ENCODE assay signal across 8 mouse cellular contexts in the genomic region with DNA sequence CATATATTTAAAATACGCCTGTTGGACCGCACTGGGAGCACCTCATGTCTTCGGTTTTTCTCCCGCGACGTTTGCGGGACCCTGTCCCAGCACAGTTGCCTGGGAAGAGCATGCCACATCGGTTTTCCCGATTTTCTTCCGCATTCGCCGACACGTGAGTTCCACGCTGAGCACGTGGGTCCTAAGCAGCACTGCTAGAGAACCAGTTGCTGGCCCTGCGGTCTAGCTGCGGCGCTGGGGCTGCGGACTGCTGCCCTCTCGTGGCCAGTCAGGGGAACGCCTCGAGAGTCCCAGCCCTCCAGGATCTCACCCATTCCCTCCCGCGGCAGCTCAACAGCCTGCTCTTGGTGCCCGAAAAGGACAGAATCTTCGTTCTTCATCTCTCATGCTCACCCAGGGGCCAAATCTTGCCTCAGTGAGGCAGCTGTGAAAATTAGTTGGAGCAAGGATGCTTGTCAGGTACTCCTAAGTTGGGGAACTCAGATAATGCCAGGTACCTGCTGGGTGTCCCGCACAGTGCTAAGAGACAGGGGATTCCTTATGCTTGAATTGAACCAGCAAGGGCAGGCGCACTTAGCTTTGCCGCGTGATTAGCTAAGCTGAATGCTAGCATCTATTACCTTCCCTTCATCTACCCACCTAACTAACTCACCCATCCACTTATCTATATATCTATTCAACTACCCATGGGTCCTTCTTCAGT. TPM values are rescaled to one million over a fixed set of nuclear protein-coding genes. Genes with fewer than 3 reads are reported as not detected.
A peak's percentile ranks its signal among the peaks of the same experiment; 100 is the strongest.
DNase-seq lines count a peak whose midpoint lies in the region; ATAC-seq and TF ChIP-seq lines count a peak whose summit lies in the region.

No protein-coding gene starts in this region.

- 9% methylated on average over 27 of the region's 30 CpGs for WGBS in embryonic facial prominence, embryonic 14.5 days
- 9% methylated on average over 30 of the region's 30 CpGs for WGBS in kidney, embryonic 14.5 days
- 10% methylated on average over 30 of the region's 30 CpGs for WGBS in liver, adult 2 months

- H3K9me3 ChIP-seq in embryonic facial prominence, embryonic 14.5 days (ENCODE audit: control insufficient read depth, low read length) = no peaks in the 10 kb centered on the region
- H3K9me3 ChIP-seq in kidney, embryonic 14.5 days (ENCODE audit: control insufficient read depth, low read length) = no peaks in the 10 kb centered on the region

- peak; percentile 92 for ATAC-seq in embryonic facial prominence, embryonic 14.5 days (ENCODE audit: low read depth)
- peak; percentile 87 for ATAC-seq in kidney, embryonic 14.5 days (ENCODE audit: low FRiP score, low TSS enrichment)

- peaks cover 14% of the 10 kb centered on the region for H3K4me1 ChIP-seq in embryonic facial prominence, embryonic 14.5 days (ENCODE audit: control insufficient read depth, insufficient read depth, low read length)
- H3K4me1 ChIP-seq in kidney, embryonic 14.5 days (ENCODE audit: control insufficient read depth, insufficient read depth, low read length) = peaks cover 5% of the 10 kb centered on the region
- peaks cover 6% of the 10 kb centered on the region for H3K4me1 ChIP-seq in liver, adult 2 months (ENCODE audit: control insufficient read depth, insufficient read depth, low read length)

- peak; percentile 98 for TF ChIP-seq CTCF in liver, adult 2 months (IDR thresholded peaks at IDR 0.05; ENCODE audit: low read depth, low read length)

- no peak overlapping the region for H3K27ac ChIP-seq in embryonic facial prominence, embryonic 14.5 days (replicated peaks; ENCODE audit: low read depth, low read length)
- no peak overlapping the region for H3K27ac ChIP-seq in kidney, embryonic 14.5 days (ENCODE audit: low read depth, low read length)
- H3K27ac ChIP-seq in liver, adult 2 months (replicated peaks; ENCODE audit: insufficient read depth, low read depth, low read length) = no peak overlapping the region

- H3K27me3 ChIP-seq in embryonic facial prominence, embryonic 14.5 days (replicated peaks; ENCODE audit: control insufficient read depth, insufficient read depth, low read length) = no peaks in the 10 kb centered on the region
- H3K27me3 ChIP-seq in kidney, embryonic 14.5 days (ENCODE audit: control insufficient read depth, insufficient read depth, low read length) = peaks cover 7% of the 10 kb centered on the region; the same call in 1 of the 2 replicates
- H3K27me3 ChIP-seq in liver, adult 2 months (ENCODE audit: control insufficient read depth, insufficient read depth, low read length) = no peaks in the 10 kb centered on the region
- no peaks in the 10 kb centered on the region for H3K27me3 ChIP-seq in myocyte (ENCODE audit: control insufficient read depth, insufficient read depth, insufficient read length)
- H3K27me3 ChIP-seq in splenic B cell, adult 2 months (ENCODE audit: control insufficient read depth, insufficient read depth, low read length, poor library complexity, severe bottlenecking) = no peaks in the 10 kb centered on the region

- H3K79me2 ChIP-seq in liver, adult 2 months (ENCODE audit: control insufficient read depth, insufficient read depth, low read length) = no peaks in the 10 kb centered on the region
- no peaks in the 10 kb centered on the region for H3K79me2 ChIP-seq in myocyte (ENCODE audit: control insufficient read depth, insufficient read depth)

- H3K4me3 ChIP-seq in embryonic facial prominence, embryonic 14.5 days (ENCODE audit: low read depth, low read length) = peak overlapping the region; percentile 47
- peak overlapping the region; percentile 40 for H3K4me3 ChIP-seq in kidney, embryonic 14.5 days (ENCODE audit: low read length)
- peak overlapping the region; percentile 3 for H3K4me3 ChIP-seq in liver, adult 2 months (ENCODE audit: insufficient read depth, low read depth, low read length)
- H3K4me3 ChIP-seq in myocyte = peak overlapping the region; percentile 40

- no peak for TF ChIP-seq POLR2A in liver, adult 2 months (IDR thresholded peaks at IDR 0.05; ENCODE audit: extremely low read depth, insufficient read depth, low read length)
- TF ChIP-seq POLR2A in myocyte (IDR thresholded peaks at IDR 0.05; ENCODE audit: insufficient read length, low read depth) = peak; percentile 32

- H3K36me3 ChIP-seq in embryonic facial prominence, embryonic 14.5 days (ENCODE audit: control insufficient read depth, insufficient read depth, low read length) = no peaks in the 10 kb centered on the region
- H3K36me3 ChIP-seq in kidney, embryonic 14.5 days (ENCODE audit: control insufficient read depth, insufficient read depth, low read length) = no peaks in the 10 kb centered on the region
- H3K36me3 ChIP-seq in liver, adult 2 months (ENCODE audit: control insufficient read depth, insufficient read depth, low read length) = no peaks in the 10 kb centered on the region
- H3K36me3 ChIP-seq in myocyte (ENCODE audit: control insufficient read depth, insufficient read depth) = no peaks in the 10 kb centered on the region
- H3K36me3 ChIP-seq in splenic B cell, adult 2 months (ENCODE audit: control insufficient read depth, insufficient read depth, low read length, poor library complexity, severe bottlenecking) = no peaks in the 10 kb centered on the region

- H3K4me2 ChIP-seq in embryonic facial prominence, embryonic 14.5 days (ENCODE audit: low read depth, low read length) = peak overlapping the region; percentile 79
- peak overlapping the region; percentile 43 for H3K4me2 ChIP-seq in kidney, embryonic 14.5 days (replicated peaks; ENCODE audit: low read depth, low read length)
- peak overlapping the region; percentile 91 for H3K4me2 ChIP-seq in myocyte (ENCODE audit: low read depth)

- no peak overlapping the region for H3ac ChIP-seq in myocyte (ENCODE audit: control insufficient read depth, insufficient read length)

- peak overlapping the region; percentile 58 for H3K9ac ChIP-seq in embryonic facial prominence, embryonic 14.5 days (ENCODE audit: low read depth, low read length)
- peak overlapping the region; percentile 12; the same call in 1 of the 2 replicates for H3K9ac ChIP-seq in kidney, embryonic 14.5 days (ENCODE audit: low read depth, low read length)
- no peak overlapping the region for H3K9ac ChIP-seq in liver, adult 2 months (ENCODE audit: low read depth, low read length)

- peak; percentile 90 for DNase-seq in 416B (ENCODE audit: low read depth)
- peak; percentile 63 to 70 for DNase-seq in adrenal gland, postnatal 4 days (ENCODE audit: low spot score in 2 of 2)
- DNase-seq in embryonic facial prominence, embryonic 14.5 days (ENCODE audit: low spot score) = peak; percentile 95
- DNase-seq in heart, adult 9 months (ENCODE audit: low spot score in 2 of 2) = peak; percentile 85
- peak; percentile 77 for DNase-seq in liver, adult 2 months (ENCODE audit: extremely low read depth, low read depth, low spot score)
- peak; percentile 89 for DNase-seq in splenic B cell, adult 2 months (ENCODE audit: low read depth, low spot score)

TF ChIP-seq in myocyte, 11 proteins besides CTCF, POLR2A, EP300 and RAD21 (continues in another document):
- TF ChIP-seq TCF12 (IDR thresholded peaks at IDR 0.05; ENCODE audit: insufficient read depth, poor library complexity, severe bottlenecking) (no peak), MYOG (IDR thresholded peaks at IDR 0.05; ENCODE audit: control insufficient read depth in 1 of 3, insufficient read depth in 1 of 3, insufficient read length in 2 of 3, low read depth in 2 of 3) (peak; percentile 17 to 88 (median 74)), TCF3 (IDR thresholded peaks at IDR 0.05; ENCODE audit: insufficient read length, low read depth) (no peak), CEBPB (IDR thresholded peaks at IDR 0.05; ENCODE audit: insufficient read depth, poor library complexity, severe bottlenecking) (no peak), SRF (IDR thresholded peaks at IDR 0.05; ENCODE audit: control insufficient read depth, insufficient read length, low read depth) (no peak), USF1 (IDR thresholded peaks at IDR 0.05; ENCODE audit: low read depth) (peak; percentile 96)

RNA-seq across cellular contexts. Expression of a gene that starts 30.7 kb away (rescaled TPM):
- total RNA-seq in adrenal gland, postnatal 4 days (2021) = 10 to 100 TPM; 11.8 to 12.2 TPM
- 3.0 and 4.7 TPM in 2 replicates for polyA plus RNA-seq in embryonic facial prominence, embryonic 14.5 days (2014; fragmentation: Nextera tagmentation; extraction: Ambion mirVana)
- polyA plus RNA-seq in kidney, embryonic 14.5 days (2014; fragmentation: Nextera tagmentation; extraction: Ambion mirVana) = 6.9 and 11.2 TPM in 2 replicates
- 0.47 and 0.55 TPM in 2 replicates for total RNA-seq in liver, adult 2 months (2014; rRNA removed)
- 0.45 and 0.50 TPM in 2 replicates for polyA plus RNA-seq in liver, adult 2 months (2012; rRNA removed)
- polyA plus RNA-seq in myocyte (2012; fragmentation: generic; extraction: Trizol) = 15.4 TPM

RNA-seq across cellular contexts. Expression of a gene that starts 41.4 kb away (rescaled TPM):
- total RNA-seq in adrenal gland, postnatal 4 days (2021) = not detected
- polyA plus RNA-seq in embryonic facial prominence, embryonic 14.5 days (2014; fragmentation: Nextera tagmentation; extraction: Ambion mirVana) = 7.4 and 7.9 TPM in 2 replicates
- polyA plus RNA-seq in kidney, embryonic 14.5 days (2014; fragmentation: Nextera tagmentation; extraction: Ambion mirVana) = not detected in 2 replicates
- not detected in 2 replicates for total RNA-seq in liver, adult 2 months (2014; rRNA removed)
- polyA plus RNA-seq in liver, adult 2 months (2012; rRNA removed) = not detected in 2 replicates
- 1.4 TPM for polyA plus RNA-seq in myocyte (2012; fragmentation: generic; extraction: Trizol)

RNA-seq across cellular contexts. Expression of a gene that starts 46.7 kb away (rescaled TPM):
- 10 to 100 TPM; 32.0 to 33.4 TPM for total RNA-seq in adrenal gland, postnatal 4 days (2021)
- 10.0 and 12.0 TPM in 2 replicates for polyA plus RNA-seq in embryonic facial prominence, embryonic 14.5 days (2014; fragmentation: Nextera tagmentation; extraction: Ambion mirVana)
- 6.0 TPM in 2 replicates for polyA plus RNA-seq in kidney, embryonic 14.5 days (2014; fragmentation: Nextera tagmentation; extraction: Ambion mirVana)
- 4.2 and 5.6 TPM in 2 replicates for total RNA-seq in liver, adult 2 months (2014; rRNA removed)
- 22.0 and 35.0 TPM in 2 replicates for polyA plus RNA-seq in liver, adult 2 months (2012; rRNA removed)
- 9.6 TPM for polyA plus RNA-seq in myocyte (2012; fragmentation: generic; extraction: Trizol)

RNA-seq across cellular contexts. Expression of a gene that starts 53.2 kb away (rescaled TPM):
- total RNA-seq in adrenal gland, postnatal 4 days (2021) = 100 to 1,000 TPM; 127 to 132 TPM
- 142 and 148 TPM in 2 replicates for polyA plus RNA-seq in embryonic facial prominence, embryonic 14.5 days (2014; fragmentation: Nextera tagmentation; extraction: Ambion mirVana)
- 164 and 182 TPM in 2 replicates for polyA plus RNA-seq in kidney, embryonic 14.5 days (2014; fragmentation: Nextera tagmentation; extraction: Ambion mirVana)
- total RNA-seq in liver, adult 2 months (2014; rRNA removed) = 19.6 and 21.4 TPM in 2 replicates
- 126 and 129 TPM in 2 replicates for polyA plus RNA-seq in liver, adult 2 months (2012; rRNA removed)
- polyA plus RNA-seq in myocyte (2012; fragmentation: generic; extraction: Trizol) = 169 TPM

RNA-seq across cellular contexts. Expression of a gene that starts 54.9 kb away (rescaled TPM):
- total RNA-seq in adrenal gland, postnatal 4 days (2021) = 10 to 100 TPM; 29.7 to 37.1 TPM
- polyA plus RNA-seq in embryonic facial prominence, embryonic 14.5 days (2014; fragmentation: Nextera tagmentation; extraction: Ambion mirVana) = 1.4 and 2.6 TPM in 2 replicates
- 2.6 and 3.5 TPM in 2 replicates for polyA plus RNA-seq in kidney, embryonic 14.5 days (2014; fragmentation: Nextera tagmentation; extraction: Ambion mirVana)
- 0.92 and 0.94 TPM in 2 replicates for total RNA-seq in liver, adult 2 months (2014; rRNA removed)
- polyA plus RNA-seq in liver, adult 2 months (2012; rRNA removed) = 1.3 and 2.3 TPM in 2 replicates
- polyA plus RNA-seq in myocyte (2012; fragmentation: generic; extraction: Trizol) = 5.2 TPM
